Mouse (Mus musculus) brown adipose tissue, adult 24 weeks (tissue): ENCODE results near the gene Baiap2l2. TPM values are rescaled to one million over a fixed set of nuclear protein-coding genes. Genes with fewer than 3 reads are reported as not detected.

ENCODE experiments used
- H3K27ac ChIP-seq: fragments of 200-500 bp; replicated peaks from 2 replicates; pipeline ENCODE4 v1.5.1; 2012; ENCODE audit warnings: low read depth, mild to moderate bottlenecking, low read length
- H3K4me1 ChIP-seq: fragments of 200-500 bp; 2 replicates; pipeline ENCODE4 v1.6.1; 2012; ENCODE audit warnings: low read length, mixed read lengths; ENCODE audit not compliant: control insufficient read depth, insufficient read depth, insufficient read length
- H3K4me3 ChIP-seq: fragments of 200-500 bp; 2 replicates; pipeline ENCODE4 v1.5.1; 2012; ENCODE audit warnings: low read depth, mild to moderate bottlenecking, low read length, moderate library complexity; ENCODE audit not compliant: insufficient read depth
- polyA plus RNA-seq: library from polyadenylated mRNA; stranded (reverse); fragments of >200 nt; gene quantifications from 2 replicates; pipeline ENCODE4 v1.2.4, GENCODE M21; 2012; ENCODE audit not compliant: missing spikeins, insufficient read depth, insufficient read length

Baiap2l2 gene
- 0.54 and 1.1 TPM in 2 replicates for polyA plus RNA-seq

- Histone ChIP-seq H3K4me1 (no peaks in the 10 kb centered on the region), H3K4me3 (no peak within 1 kb of the TSS), H3K27ac (no peak within 1 kb of the TSS)
Observed at GRCm38 (mm10) chr15:79285399-79285798, at the start of gene Baiap2l2. TSS of gene Baiap2l2 (minus strand) at chr15:79285537.

GRCm38 (mm10) chr15:79333409-79333808 is 48.1 kb upstream of the Baiap2l2 start:
- peaks cover 3% of the 10 kb centered on the region; the same call in 1 of the 2 replicates for H3K4me1 ChIP-seq
- no peak overlapping the region for H3K4me3 ChIP-seq
- no peak overlapping the region for H3K27ac ChIP-seq

- H3K4me1 ChIP-seq, result peaks cover 14% of the 10 kb centered on the region; the same call in 1 of the 2 replicates
- H3K4me3 ChIP-seq, result no peak overlapping the region
- no peak overlapping the region for H3K27ac ChIP-seq
Observed at GRCm38 (mm10) chr15:79330521-79330920, 45.2 kb upstream of the Baiap2l2 start.

- Histone ChIP-seq H3K4me1 (peaks cover 14% of the 10 kb centered on the region; the same call in 1 of the 2 replicates), H3K4me3 (no peak overlapping the region), H3K27ac (no peak overlapping the region)
Observed at GRCm38 (mm10) chr15:79329979-79330363, 44.6 kb upstream of the Baiap2l2 start.

- Histone ChIP-seq H3K4me3 (no peak overlapping the region), H3K4me1 (peaks cover 17% of the 10 kb centered on the region), H3K27ac (no peak overlapping the region)
Observed at GRCm38 (mm10) chr15:79329346-79329978, 44.1 kb upstream of the Baiap2l2 start.

- Histone ChIP-seq H3K4me1 (peaks cover 23% of the 10 kb centered on the region), H3K4me3 (no peak overlapping the region), H3K27ac (no peak overlapping the region)
Observed at GRCm38 (mm10) chr15:79328939-79329275, 43.6 kb upstream of the Baiap2l2 start.

- Histone ChIP-seq H3K4me3 (peak within 1 kb of the TSS; percentile 72), H3K27ac (peak within 1 kb of the TSS; percentile 96), H3K4me1 (peaks cover 26% of the 10 kb centered on the region)
Observed at GRCm38 (mm10) chr15:79328058-79328938, 43.0 kb upstream of the Baiap2l2 start, which contains the start of gene Pla2g6. TSS of gene Pla2g6 (minus strand) at chr15:79328390.

GRCm38 (mm10) chr15:79326971-79327961 is 41.9 kb upstream of the Baiap2l2 start:
- peaks cover 27% of the 10 kb centered on the region for H3K4me1 ChIP-seq
- H3K4me3 ChIP-seq, result peak overlapping the region; percentile 72

GRCm38 (mm10) chr15:79326264-79326663 is 40.9 kb upstream of the Baiap2l2 start:
- H3K27ac ChIP-seq, result no peak overlapping the region
- H3K4me3 ChIP-seq, result no peak overlapping the region
- H3K4me1 ChIP-seq, result peaks cover 27% of the 10 kb centered on the region

More at GRCm38 (mm10) chr15:79326971-79327961, 41.9 kb upstream of the Baiap2l2 start:
- peak overlapping the region; percentile 96 for H3K27ac ChIP-seq

GRCm38 (mm10) chr15:79325742-79326141 is 40.4 kb upstream of the Baiap2l2 start:
- no peak overlapping the region for H3K27ac ChIP-seq
- peaks cover 27% of the 10 kb centered on the region for H3K4me1 ChIP-seq
- H3K4me3 ChIP-seq, result no peak overlapping the region

GRCm38 (mm10) chr15:79324373-79324772 is 39.0 kb upstream of the Baiap2l2 start:
- peak overlapping the region; percentile 95 for H3K27ac ChIP-seq
- H3K4me3 ChIP-seq, result no peak overlapping the region
- H3K4me1 ChIP-seq, result peaks cover 27% of the 10 kb centered on the region

GRCm38 (mm10) chr15:79323791-79324155 is 38.4 kb upstream of the Baiap2l2 start:
- Histone ChIP-seq H3K27ac (peak overlapping the region; percentile 95), H3K4me1 (peaks cover 27% of the 10 kb centered on the region), H3K4me3 (no peak overlapping the region)

- H3K4me1 ChIP-seq, result peaks cover 27% of the 10 kb centered on the region
- no peak overlapping the region for H3K4me3 ChIP-seq
- H3K27ac ChIP-seq, result peak overlapping the region; percentile 95
Observed at GRCm38 (mm10) chr15:79322991-79323790, 37.9 kb upstream of the Baiap2l2 start.
